Mouse (Mus musculus) midbrain, embryonic 11.5 days (tissue): ENCODE results near the gene Mtss1l. TPM values are rescaled to one million over a fixed set of nuclear protein-coding genes. Genes with fewer than 3 reads are reported as not detected.

ENCODE experiments used
- ATAC-seq: fragments of 200-750 bp; cut with Nextera tagmentation; 2 replicates; pipeline ENCODE4 v1.8.0; 2017; ENCODE audit warnings: moderate TSS enrichment, moderate library complexity; ENCODE audit not compliant: low FRiP score
- DNase-seq: peaks from one replicate; pipeline ENCODE4 v3.0.0; 2015; ENCODE audit warnings: low spot score; ENCODE audit errors: missing footprints
- H3K27ac ChIP-seq: fragments of 300-500 bp; sonication (generic); 2 replicates; pipeline ENCODE4 v1.5.1; 2014; ENCODE audit warnings: low read depth, low read length
- H3K27me3 ChIP-seq: fragments of 300-500 bp; sonication (generic); 2 replicates; pipeline ENCODE4 v1.6.1; 2014; ENCODE audit warnings: mild to moderate bottlenecking, low read length, moderate library complexity, mixed read lengths; ENCODE audit not compliant: control insufficient read depth, insufficient read depth
- H3K36me3 ChIP-seq: fragments of 300-500 bp; sonication (generic); 2 replicates; pipeline ENCODE4 v1.6.1; 2014; ENCODE audit warnings: mild to moderate bottlenecking, low read length, moderate library complexity, mixed read lengths; ENCODE audit not compliant: control insufficient read depth, insufficient read depth
- H3K4me1 ChIP-seq: fragments of 300-500 bp; sonication (generic); 2 replicates; pipeline ENCODE4 v1.6.1; 2014; ENCODE audit warnings: low read length; ENCODE audit not compliant: control insufficient read depth, insufficient read depth
- H3K4me2 ChIP-seq: fragments of 300-500 bp; sonication (generic); 2 replicates; pipeline ENCODE4 v1.6.1; 2014; ENCODE audit warnings: mild to moderate bottlenecking, moderate library complexity
- H3K4me3 ChIP-seq: fragments of 300-500 bp; sonication (generic); 2 replicates; pipeline ENCODE4 v1.5.1; 2014; ENCODE audit warnings: low read depth, low read length
- H3K9ac ChIP-seq: fragments of 300-500 bp; sonication (generic); 2 replicates; pipeline ENCODE4 v1.6.1; 2014; ENCODE audit warnings: low read length
- H3K9me3 ChIP-seq: fragments of 300-500 bp; sonication (generic); 2 replicates; pipeline ENCODE4 v1.6.1; 2016; ENCODE audit warnings: low read length; ENCODE audit not compliant: control insufficient read depth
- WGBS: fragments of 180-500 bp; shearing (Covaris S2); extraction: QIAGEN DNeasy Blood & Tissue Kit; methylation state at CpG from one replicate; pipeline ENCODE4 v1.1.7; 2014; 5-methylcytosine and 5-hydroxymethylcytosine counted together
- polyA plus RNA-seq: library from polyadenylated mRNA; unstranded; fragments of >200 nt; fragmentation: Nextera tagmentation; extraction: Ambion mirVana; gene quantifications from 2 replicates; pipeline ENCODE4 v1.2.1, GENCODE M21; 2014

The Mtss1l gene
- 7.4 and 9.6 TPM in 2 replicates for polyA plus RNA-seq

GRCm38 (mm10) chr8:110720685-110721598, at the start of gene Mtss1l:
Gene Mtss1l, plus strand, starts transcription at chr8:110721476.
- Histone ChIP-seq H3K36me3 (no peaks in the 10 kb centered on the region), H3K4me1 (peaks cover 33% of the 10 kb centered on the region), H3K4me2 (peak within 1 kb of the TSS; percentile 72), H3K4me3 (peak within 1 kb of the TSS; percentile 80), H3K9me3 (no peaks in the 10 kb centered on the region), H3K27ac (peak within 1 kb of the TSS; percentile 69), H3K9ac (peak within 1 kb of the TSS; percentile 89), H3K27me3 (no peaks in the 10 kb centered on the region)
- peak; percentile 89 for ATAC-seq
- 3% methylated on average over 72 of the region's 75 CpGs for WGBS
- DNase-seq: peak; percentile 99

GRCm38 (mm10) chr8:110672133-110672532, 49.1 kb upstream of the Mtss1l start:
- H3K27ac ChIP-seq: no peak overlapping the region
- no peak overlapping the region for H3K4me2 ChIP-seq
- H3K4me1 ChIP-seq: no peaks in the 10 kb centered on the region
- WGBS: 83% methylated on average over 2 of the region's 2 CpGs
- no peaks in the 10 kb centered on the region for H3K27me3 ChIP-seq
- no peak overlapping the region for H3K4me3 ChIP-seq
- DNase-seq (peak; percentile 10), ATAC-seq (no peak)
- peaks cover 9% of the 10 kb centered on the region for H3K36me3 ChIP-seq
- no peaks in the 10 kb centered on the region for H3K9me3 ChIP-seq
- no peak overlapping the region for H3K9ac ChIP-seq

- H3K4me1 ChIP-seq: no peaks in the 10 kb centered on the region
- H3K36me3 ChIP-seq: peaks cover 9% of the 10 kb centered on the region
- no peak overlapping the region for H3K4me3 ChIP-seq
- WGBS: 85% methylated on average over 2 of the region's 2 CpGs
- DNase-seq (no peak), ATAC-seq (no peak)
- H3K27ac ChIP-seq: no peak overlapping the region
- H3K9ac ChIP-seq: no peak overlapping the region
- H3K4me2 ChIP-seq: no peak overlapping the region
- H3K27me3 ChIP-seq: no peaks in the 10 kb centered on the region
- no peaks in the 10 kb centered on the region for H3K9me3 ChIP-seq
These were observed 48.1 kb upstream of the Mtss1l start for GRCm38 (mm10) chr8:110673168-110673567.

GRCm38 (mm10) chr8:110674589-110674988, 46.7 kb upstream of the Mtss1l start:
- Histone ChIP-seq H3K4me1 (no peaks in the 10 kb centered on the region), H3K9me3 (no peaks in the 10 kb centered on the region), H3K9ac (no peak overlapping the region), H3K36me3 (peaks cover 9% of the 10 kb centered on the region), H3K27ac (no peak overlapping the region), H3K4me3 (no peak overlapping the region), H3K4me2 (no peak overlapping the region), H3K27me3 (no peaks in the 10 kb centered on the region)
- DNase-seq (no peak), ATAC-seq (no peak)
- 97% methylated on average over 1 of the region's 1 CpGs for WGBS

GRCm38 (mm10) chr8:110676702-110677101, 44.6 kb upstream of the Mtss1l start:
- Histone ChIP-seq H3K27me3 (no peaks in the 10 kb centered on the region), H3K27ac (no peak overlapping the region), H3K36me3 (peaks cover 5% of the 10 kb centered on the region), H3K4me2 (no peak overlapping the region), H3K9me3 (no peaks in the 10 kb centered on the region), H3K4me1 (no peaks in the 10 kb centered on the region), H3K9ac (no peak overlapping the region), H3K4me3 (no peak overlapping the region)
- no peak for DNase-seq
- 85% methylated on average over 5 of the region's 5 CpGs for WGBS
- ATAC-seq: no peak

GRCm38 (mm10) chr8:110677174-110677660, 44.1 kb upstream of the Mtss1l start:
- no peaks in the 10 kb centered on the region for H3K9me3 ChIP-seq
- H3K9ac ChIP-seq: no peak overlapping the region
- ATAC-seq: no peak
- no peak for DNase-seq
- H3K27ac ChIP-seq: no peak overlapping the region
- no peak overlapping the region for H3K4me2 ChIP-seq
- H3K4me1 ChIP-seq: no peaks in the 10 kb centered on the region
- no peak overlapping the region for H3K4me3 ChIP-seq
- 91% methylated on average over 5 of the region's 5 CpGs for WGBS
- peaks cover 4% of the 10 kb centered on the region for H3K36me3 ChIP-seq
- no peaks in the 10 kb centered on the region for H3K27me3 ChIP-seq

- DNase-seq: peak; percentile 33
- WGBS: 56% methylated on average over 3 of the region's 3 CpGs
- no peak for ATAC-seq
- H3K27me3 ChIP-seq: no peaks in the 10 kb centered on the region
- no peak overlapping the region for H3K4me3 ChIP-seq
- H3K4me2 ChIP-seq: no peak overlapping the region
- no peak overlapping the region for H3K27ac ChIP-seq
- no peak overlapping the region for H3K9ac ChIP-seq
- no peaks in the 10 kb centered on the region for H3K9me3 ChIP-seq
- H3K36me3 ChIP-seq: peaks cover 2% of the 10 kb centered on the region; the same call in 1 of the 2 replicates
- no peaks in the 10 kb centered on the region for H3K4me1 ChIP-seq
These were observed 42.3 kb upstream of the Mtss1l start for GRCm38 (mm10) chr8:110678989-110679388.

- Histone ChIP-seq H3K4me3 (no peak overlapping the region), H3K27me3 (no peaks in the 10 kb centered on the region), H3K9me3 (no peaks in the 10 kb centered on the region), H3K9ac (no peak overlapping the region), H3K36me3 (no peaks in the 10 kb centered on the region), H3K27ac (no peak overlapping the region), H3K4me1 (no peaks in the 10 kb centered on the region), H3K4me2 (no peak overlapping the region)
- WGBS: 96% methylated on average over 5 of the region's 5 CpGs
- ATAC-seq: no peak
- no peak for DNase-seq
These were observed 33.5 kb upstream of the Mtss1l start for GRCm38 (mm10) chr8:110687726-110688125.

- Histone ChIP-seq H3K36me3 (no peaks in the 10 kb centered on the region), H3K9me3 (no peaks in the 10 kb centered on the region), H3K4me3 (no peak overlapping the region), H3K27me3 (no peaks in the 10 kb centered on the region), H3K27ac (no peak overlapping the region), H3K4me2 (no peak overlapping the region), H3K9ac (no peak overlapping the region), H3K4me1 (no peaks in the 10 kb centered on the region)
- DNase-seq (no peak), ATAC-seq (no peak)
- 87% methylated on average over 9 of the region's 9 CpGs for WGBS
These were observed 31.3 kb upstream of the Mtss1l start for GRCm38 (mm10) chr8:110689961-110690360.
